Mouse (Mus musculus) testis, adult 2 months (tissue): ENCODE measurements around the gene Pank3.

ENCODE experiments used
- CTCF ChIP-seq: fragments of 200-500 bp; IDR thresholded peaks from 2 replicates; pipeline ENCODE4 v1.5.1; 2012; ENCODE audit warnings: low read depth, mild to moderate bottlenecking, inconsistent platforms, low read length, moderate library complexity; ENCODE audit not compliant: control insufficient read depth, insufficient read depth, insufficient replicate concordance
- POLR2A ChIP-seq: fragments of 200-500 bp; IDR thresholded peaks from 2 replicates; pipeline ENCODE4 v1.6.1; 2012; ENCODE audit warnings: low read depth, mild to moderate bottlenecking, inconsistent platforms, low read length, moderate library complexity; ENCODE audit not compliant: control insufficient read depth

DNA sequence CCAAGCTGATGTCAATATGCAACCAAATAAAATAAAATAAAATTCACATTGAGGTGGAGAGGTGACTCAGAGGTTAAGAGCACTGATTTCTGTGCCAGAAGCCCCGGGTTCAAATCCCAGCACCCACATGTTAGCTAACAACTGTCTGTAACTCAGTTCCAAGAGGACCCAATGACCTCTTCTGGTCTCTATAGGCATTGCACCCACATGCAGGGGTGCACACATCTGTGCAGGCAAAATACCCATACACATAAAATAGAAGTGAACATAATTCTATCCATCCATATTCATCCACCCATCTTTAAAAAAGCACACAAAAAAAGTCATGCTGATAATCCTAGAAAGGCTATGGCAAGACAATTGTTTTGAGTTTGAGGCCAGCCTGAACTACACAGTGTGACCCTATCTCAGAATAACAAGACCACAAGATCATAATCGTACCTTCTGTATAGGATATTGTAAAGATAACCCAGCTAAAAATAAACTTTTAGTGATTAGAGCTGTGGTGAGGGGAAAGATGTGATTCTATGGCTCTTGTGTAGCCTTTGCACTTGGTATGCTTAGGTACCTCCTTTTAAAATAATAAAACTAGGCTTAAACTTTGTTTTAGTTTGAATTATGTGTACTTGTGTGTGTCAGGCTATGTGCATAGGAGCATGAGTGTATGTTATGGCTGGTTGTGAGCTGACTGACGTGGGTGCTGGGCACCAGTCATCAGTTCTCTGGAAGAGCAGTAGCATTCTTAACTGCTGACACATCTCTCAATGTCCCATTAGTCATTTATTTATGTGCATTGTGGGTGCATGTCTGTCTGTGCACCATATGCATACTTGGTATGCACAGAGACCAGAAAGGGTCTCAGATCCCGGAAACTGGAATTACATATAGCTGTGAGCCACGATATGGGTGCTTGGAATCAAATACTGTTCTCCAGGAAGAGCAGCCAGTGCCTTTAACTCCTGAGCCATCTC is 68.2 kb downstream of the Pank3 start:
- no peak for TF ChIP-seq POLR2A
- no peak for TF ChIP-seq CTCF
